Mouse (Mus musculus) erythroblast, embryonic 14.5 days (primary cell): ENCODE results near the gene Osbpl9.

Experiments
- GATA1 ChIP-seq: IDR thresholded peaks from 2 replicates; pipeline ENCODE4 v1.6.1; 2012; ENCODE audit warnings: low read length, inconsistent platforms, mixed read lengths
- TAL1 ChIP-seq: IDR thresholded peaks from 3 replicates; pipeline ENCODE4 v1.6.1; 2012; ENCODE audit warnings: low read length, inconsistent platforms, mixed read lengths

- TF ChIP-seq TAL1 (no peak), GATA1 (no peak)
Observed at GRCm38 (mm10) chr4:109134955-109135354, 67.1 kb downstream of the Osbpl9 start.
